ENCODE assay signal across 25 mouse cellular contexts in the genomic region with DNA sequence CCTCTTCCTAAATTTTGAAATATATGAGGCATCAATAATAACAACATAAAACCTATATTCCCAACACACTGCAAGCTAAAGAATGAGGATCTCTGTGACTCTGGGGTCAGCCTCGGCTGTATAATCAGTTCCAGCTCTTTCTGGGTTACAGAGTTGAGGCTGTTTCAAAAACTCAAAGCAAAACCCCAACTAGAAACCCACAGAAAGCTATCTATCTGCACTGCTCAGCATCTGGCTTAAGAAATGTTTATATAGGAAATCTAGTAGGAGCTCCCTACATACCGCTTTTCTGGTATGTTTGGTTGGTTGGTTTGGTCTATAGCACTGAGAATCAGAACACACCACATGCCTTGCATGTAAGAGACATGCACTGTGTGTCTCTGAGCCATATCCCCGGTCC.
"Had no signal": no experiment of that assay in that cellular context is flagged by ENCODE, and none has a peak within 500 bp of the region (broad histone marks: within the 10 kb centered on the region; RNA-seq: fewer than 3 reads in every experiment).

No protein-coding gene starts in this region.

- ATAC-seq: hindbrain, embryonic 16.5 days; inflammation-experienced regulatory T-cells, adult 6 months; intestine, embryonic 16.5 days had no signal

- H3K9ac ChIP-seq: heart, embryonic 12.5 days; hindbrain, embryonic 12.5 days; hindbrain, embryonic 14.5 days; limb, embryonic 12.5 days; liver, embryonic 13.5 days; liver, embryonic 15.5 days had no signal

- H3K27me3 ChIP-seq: heart, embryonic 12.5 days; hindbrain, embryonic 12.5 days; limb, embryonic 12.5 days; liver, embryonic 13.5 days; liver, embryonic 15.5 days had no signal

- DNase-seq: gastrocnemius, adult 2 months; gastrocnemius, postnatal 10 days; gastrocnemius, postnatal 25 days; heart, adult 2 months; heart, postnatal 10 days; heart, postnatal 4 days; kidney, adult 18-20 months; kidney, adult 8-10 months; kidney, postnatal 10 days; kidney, postnatal 25 days; liver; liver, embryonic 13.5 days had no signal

- H3K4me1 ChIP-seq: liver, embryonic 13.5 days; liver, embryonic 15.5 days had no signal

- H3K9me3 ChIP-seq: heart, embryonic 12.5 days; hindbrain, embryonic 10.5 days; hindbrain, embryonic 12.5 days; limb, embryonic 10.5 days; limb, embryonic 12.5 days; liver, embryonic 13.5 days; liver, embryonic 15.5 days had no signal

- H3K36me3 ChIP-seq: heart, embryonic 12.5 days; hindbrain, embryonic 10.5 days; hindbrain, embryonic 12.5 days; limb, embryonic 10.5 days; limb, embryonic 12.5 days; liver, embryonic 13.5 days; liver, embryonic 15.5 days had no signal

- H3K4me2 ChIP-seq: hindbrain, embryonic 12.5 days; hindbrain, embryonic 14.5 days; limb, embryonic 12.5 days; liver, embryonic 11.5 days; liver, embryonic 13.5 days; liver, embryonic 15.5 days had no signal

- H3K27ac ChIP-seq: gastrocnemius, adult 2 months; heart, adult 2 months; hindbrain, embryonic 12.5 days; hindbrain, embryonic 14.5 days; layer of hippocampus, adult 2 months; left cerebral cortex, adult 2 months; liver, embryonic 13.5 days; liver, embryonic 15.5 days had no signal

- H3K4me3 ChIP-seq: heart, adult 2 months; hindbrain, embryonic 10.5 days; hindbrain, embryonic 12.5 days; layer of hippocampus, adult 2 months; left cerebral cortex, adult 2 months; limb, embryonic 10.5 days; limb, embryonic 12.5 days; liver, embryonic 13.5 days; liver, embryonic 15.5 days had no signal
